Mouse (Mus musculus): Measurements from ENCODE around the gene Gm6588.
A peak's percentile ranks its signal among the peaks of the same experiment; 100 is the strongest.

GRCm38 (mm10) chr5:112428944-112429343 lies 20.3 kb upstream of the Gm6588 start:
- TF ChIP-seq POLR2A (IDR thresholded peaks at IDR 0.05; ENCODE audit: extremely low read depth, insufficient read depth, low read length) (no peak), CTCF (IDR thresholded peaks at IDR 0.05; ENCODE audit: extremely low read depth, insufficient read depth, low read length) (peak; percentile 76)
